Mouse (Mus musculus) MEL (cell line): ENCODE results near the gene Tnfrsf1b.

Experiments used
- CTCF ChIP-seq, 3 experiments: IDR thresholded peaks in 2 of 3; conservative IDR thresholded peaks in 1 of 3; 2 replicates each; pipeline ENCODE4 v1.5.1; 2011 to 2012; ENCODE audit warnings: low read length in 3 of 3, low read depth in 2 of 3, mild to moderate bottlenecking in 2 of 3, improper control_type of control experiment in 1 of 3, inconsistent platforms in 1 of 3, mixed read lengths in 1 of 3, moderate library complexity in 1 of 3; ENCODE audit not compliant: control insufficient read depth in 1 of 3, insufficient read depth in 1 of 3, poor library complexity in 1 of 3, severe bottlenecking in 1 of 3
- EP300 ChIP-seq, 2 experiments: IDR thresholded peaks; 2 replicates each; pipeline ENCODE4 v1.6.1; 2011; ENCODE audit warnings: improper control_type of control experiment in 2 of 2, low read length in 2 of 2, low read depth in 1 of 2, mild to moderate bottlenecking in 1 of 2
- JUND ChIP-seq: IDR thresholded peaks from 2 replicates; pipeline ENCODE4 v1.6.1; 2011; ENCODE audit warnings: low read depth, mild to moderate bottlenecking, improper control_type of control experiment, low read length
- MEF2A ChIP-seq: IDR thresholded peaks from 2 replicates; pipeline ENCODE4 v1.6.1; 2014; ENCODE audit warnings: low read depth, mild to moderate bottlenecking, inconsistent platforms, low read length, improper control_type of control experiment; ENCODE audit not compliant: poor library complexity, insufficient replicate concordance, severe bottlenecking; ENCODE audit errors: extremely low read depth
- TAL1 ChIP-seq: IDR thresholded peaks from 2 replicates; pipeline ENCODE4 v1.6.1; 2012; ENCODE audit warnings: mild to moderate bottlenecking, inconsistent platforms, low read length, moderate library complexity, mixed read lengths
- TCF12 ChIP-seq: IDR thresholded peaks from 2 replicates; pipeline ENCODE4 v1.6.1; 2014; ENCODE audit warnings: low read depth, mild to moderate bottlenecking, inconsistent platforms, low read length, improper control_type of control experiment, moderate library complexity

- no peak for TF ChIP-seq CTCF (IDR thresholded peaks at IDR 0.05 in 2 of 3, conservative IDR thresholded peaks at IDR 0.05 in 1 of 3; ENCODE audit: control insufficient read depth in 1 of 3, insufficient read depth in 1 of 3, low read depth in 2 of 3, low read length in 3 of 3, poor library complexity in 1 of 3, severe bottlenecking in 1 of 3)
- TF ChIP-seq JUND: no peak
- no peak for TF ChIP-seq MEF2A
- no peak for TF ChIP-seq TCF12
- TF ChIP-seq EP300 (IDR thresholded peaks at IDR 0.05; ENCODE audit: low read depth in 1 of 2, low read length in 2 of 2): no peak
- TF ChIP-seq TAL1: no peak
Measured at GRCm38 (mm10) chr4:145204779-145205178, 41.9 kb downstream of the Tnfrsf1b start.
